Mouse (Mus musculus) heart, embryonic 11.5 days (tissue): ENCODE results near the gene Anks1. TPM values are rescaled to one million over a fixed set of nuclear protein-coding genes. Genes with fewer than 3 reads are reported as not detected.
"Not testable (repeated sequence)": the region's sequence is repeated elsewhere in the genome, so short reads cannot be mapped to it uniquely, and the experiment has no call there.

Experiments
- ATAC-seq: fragments of 200-750 bp; cut with Nextera tagmentation; replicated peaks from 2 replicates; pipeline ENCODE4 v1.8.0; 2017; ENCODE audit warnings: moderate library complexity; ENCODE audit not compliant: insufficient number of reproducible peaks, low FRiP score, low TSS enrichment
- H3K27ac ChIP-seq: fragments of 300-500 bp; sonication (generic); 2 replicates; pipeline ENCODE4 v1.5.1; 2014; ENCODE audit warnings: mild to moderate bottlenecking, low read depth, low read length
- H3K27me3 ChIP-seq: fragments of 300-500 bp; sonication (generic); 2 replicates; pipeline ENCODE4 v1.6.1; 2014; ENCODE audit warnings: mild to moderate bottlenecking, low read length, mixed read lengths; ENCODE audit not compliant: control insufficient read depth, insufficient read depth
- H3K36me3 ChIP-seq: fragments of 300-500 bp; sonication (generic); 2 replicates; pipeline ENCODE4 v1.6.1; 2014; ENCODE audit warnings: mild to moderate bottlenecking, low read length, moderate library complexity, mixed read lengths; ENCODE audit not compliant: control insufficient read depth, insufficient read depth
- H3K4me1 ChIP-seq: fragments of 300-500 bp; sonication (generic); 2 replicates; pipeline ENCODE4 v1.6.1; 2014; ENCODE audit warnings: low read length; ENCODE audit not compliant: control insufficient read depth, insufficient read depth
- H3K4me2 ChIP-seq: fragments of 300-500 bp; sonication (generic); 2 replicates; pipeline ENCODE4 v1.6.1; 2014; ENCODE audit warnings: mild to moderate bottlenecking, moderate library complexity
- H3K4me3 ChIP-seq: fragments of 300-500 bp; sonication (generic); 2 replicates; pipeline ENCODE4 v1.5.1; 2014; ENCODE audit warnings: low read depth, low read length
- H3K9ac ChIP-seq: fragments of 300-500 bp; sonication (generic); 2 replicates; pipeline ENCODE4 v1.6.1; 2014; ENCODE audit warnings: mild to moderate bottlenecking, low read depth, low read length, moderate library complexity
- H3K9me3 ChIP-seq: fragments of 300-500 bp; sonication (generic); replicated peaks from 2 replicates; pipeline ENCODE4 v1.6.1; 2016; ENCODE audit warnings: low read length; ENCODE audit not compliant: control insufficient read depth
- WGBS: fragments of 180-500 bp; shearing (Covaris S2); extraction: QIAGEN DNeasy Blood & Tissue Kit; methylation state at CpG from one replicate; pipeline ENCODE4 v1.1.7; 2014; ENCODE audit not compliant: insufficient replicate concordance; 5-methylcytosine and 5-hydroxymethylcytosine counted together
- polyA plus RNA-seq: library from polyadenylated mRNA; unstranded; fragments of >200 nt; fragmentation: Nextera tagmentation; extraction: Ambion mirVana; gene quantifications from 2 replicates; pipeline ENCODE4 v1.2.1, GENCODE M21; 2014

The Anks1 gene
- polyA plus RNA-seq, 1 experiment from 2014 or later = 6.9 TPM

DNA sequence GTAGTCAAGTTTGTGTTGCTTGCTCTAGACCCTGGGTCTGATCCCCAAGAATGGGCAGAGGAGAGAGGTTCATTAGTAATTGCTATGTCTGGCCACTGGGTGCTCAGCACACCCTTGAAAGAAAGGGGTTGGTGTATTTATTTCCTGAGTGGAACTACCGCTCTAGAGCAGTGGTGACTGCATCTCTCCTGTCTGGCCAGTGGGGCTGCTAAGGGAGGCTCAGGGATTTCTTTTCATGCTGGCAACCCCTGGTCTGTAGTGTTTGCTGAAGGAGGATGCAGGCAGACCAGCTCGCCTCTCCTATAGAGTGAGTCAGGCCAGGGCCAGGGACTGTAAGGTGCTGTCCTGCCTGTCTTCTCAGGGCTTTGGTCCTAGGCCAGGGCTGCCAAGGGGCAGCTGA, 38.0 kb downstream of the Anks1 start:
- Histone ChIP-seq H3K27ac (peak overlapping the region; percentile 15; the same call in 1 of the 2 replicates), H3K4me3 (no peak overlapping the region), H3K36me3 (no peaks in the 10 kb centered on the region), H3K4me1 (peaks cover 15% of the 10 kb centered on the region), H3K27me3 (no peaks in the 10 kb centered on the region), H3K4me2 (no peak overlapping the region), H3K9me3 (no peaks in the 10 kb centered on the region), H3K9ac (no peak overlapping the region)
- WGBS = 78% methylated on average over 2 of the region's 2 CpGs
- no peak for ATAC-seq

DNA sequence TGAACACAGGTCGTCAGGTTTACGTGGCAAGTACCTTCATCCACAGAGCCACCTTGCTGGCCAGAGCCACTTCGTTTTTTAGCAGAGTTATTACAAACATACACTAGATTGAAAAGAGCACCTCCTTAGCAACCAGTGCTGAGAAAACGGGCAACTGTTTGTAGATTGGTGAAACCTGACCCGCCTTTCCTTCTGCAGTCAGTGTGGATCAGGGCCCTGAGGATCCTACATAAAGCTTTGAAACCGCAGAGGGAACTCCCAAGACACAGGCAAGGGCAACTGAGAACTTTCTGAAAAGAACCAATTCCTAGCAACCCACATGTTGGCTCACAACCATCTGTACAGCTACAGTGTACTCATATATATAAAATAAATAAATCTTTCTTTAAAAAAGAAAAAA, 44.0 kb downstream of the Anks1 start:
- 71% methylated on average over 6 of the region's 6 CpGs for WGBS
- Histone ChIP-seq H3K4me3 (no peak overlapping the region), H3K36me3 (no peaks in the 10 kb centered on the region), H3K4me1 (no peaks in the 10 kb centered on the region; the same call in 1 of the 2 replicates), H3K27me3 (no peaks in the 10 kb centered on the region), H3K27ac (no peak overlapping the region), H3K4me2 (no peak overlapping the region), H3K9me3 (no peaks in the 10 kb centered on the region), H3K9ac (no peak overlapping the region)
- no peak for ATAC-seq

DNA sequence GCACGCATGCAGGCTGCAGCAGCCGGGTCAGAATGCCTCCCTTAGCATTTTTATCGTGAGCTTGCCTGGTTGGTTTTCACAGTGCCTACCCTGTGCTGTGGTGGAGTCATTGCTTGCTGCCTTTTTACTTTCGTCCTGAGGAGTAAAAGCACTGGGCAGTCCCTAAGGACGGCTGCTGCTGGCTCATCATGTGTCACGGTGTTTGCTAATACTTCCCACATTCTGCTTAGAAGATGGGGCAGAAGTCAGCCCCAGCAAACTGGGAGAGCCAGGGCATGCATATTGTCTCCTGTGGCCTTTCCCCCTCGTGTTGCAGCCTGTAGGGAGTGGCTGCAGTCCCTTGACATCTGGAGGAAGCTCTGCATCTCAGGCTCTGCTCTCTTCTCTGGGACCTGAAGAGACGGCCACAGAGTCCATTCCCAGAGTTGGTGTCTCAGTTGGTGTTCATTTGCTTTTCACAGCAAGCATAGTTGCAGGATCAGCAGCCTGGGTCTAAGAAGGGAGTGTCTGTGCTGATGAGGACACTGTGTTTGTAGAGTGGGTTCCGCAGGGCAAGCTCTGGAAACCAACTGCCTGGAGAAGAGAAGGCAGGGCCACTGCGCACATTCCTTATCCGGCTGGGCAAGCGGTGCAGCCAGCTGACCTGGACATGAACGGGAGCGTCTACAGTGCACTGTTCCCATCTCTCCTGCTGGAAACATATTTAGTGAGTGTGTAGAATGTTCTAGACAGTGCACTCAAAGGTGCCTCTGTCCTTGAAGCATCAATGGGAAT, 45.7 kb downstream of the Anks1 start:
- H3K36me3 ChIP-seq = no peaks in the 10 kb centered on the region
- no peaks in the 10 kb centered on the region for H3K9me3 ChIP-seq
- H3K4me2 ChIP-seq = no peak overlapping the region
- H3K27ac ChIP-seq = no peak overlapping the region
- H3K27me3 ChIP-seq = no peaks in the 10 kb centered on the region
- ATAC-seq = no peak
- WGBS = 61% methylated on average over 14 of the region's 14 CpGs
- no peak overlapping the region for H3K4me3 ChIP-seq
- no peak overlapping the region for H3K9ac ChIP-seq
- no peaks in the 10 kb centered on the region; the same call in 1 of the 2 replicates for H3K4me1 ChIP-seq

DNA sequence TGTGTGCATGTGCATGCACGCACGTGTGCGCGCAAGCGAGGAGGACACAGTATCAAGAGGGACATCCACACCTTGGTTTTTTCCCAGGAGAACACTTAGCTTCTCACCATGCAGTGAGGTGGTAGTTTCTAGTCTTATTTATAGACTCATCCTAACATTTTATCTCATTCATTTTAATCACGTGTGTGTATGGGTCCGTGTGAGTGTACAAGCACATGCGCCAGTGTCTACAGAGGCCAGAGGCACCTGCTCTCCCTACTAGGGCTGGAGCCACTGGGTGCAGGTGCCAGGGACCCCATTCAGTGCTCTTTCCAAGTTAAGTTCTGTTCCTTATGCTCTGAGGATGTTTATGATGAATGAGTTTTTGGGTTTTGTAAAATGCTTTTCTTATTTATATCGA, 48.5 kb downstream of the Anks1 start:
- H3K9me3 ChIP-seq = no peaks in the 10 kb centered on the region
- no peak for ATAC-seq
- no peaks in the 10 kb centered on the region for H3K36me3 ChIP-seq
- no peak overlapping the region for H3K4me2 ChIP-seq
- 89% methylated on average over 9 of the region's 9 CpGs for WGBS
- no peaks in the 10 kb centered on the region for H3K27me3 ChIP-seq
- H3K9ac ChIP-seq = no peak overlapping the region
- no peaks in the 10 kb centered on the region; the same call in 1 of the 2 replicates for H3K4me1 ChIP-seq
- H3K27ac ChIP-seq = no peak overlapping the region
- no peak overlapping the region for H3K4me3 ChIP-seq

DNA sequence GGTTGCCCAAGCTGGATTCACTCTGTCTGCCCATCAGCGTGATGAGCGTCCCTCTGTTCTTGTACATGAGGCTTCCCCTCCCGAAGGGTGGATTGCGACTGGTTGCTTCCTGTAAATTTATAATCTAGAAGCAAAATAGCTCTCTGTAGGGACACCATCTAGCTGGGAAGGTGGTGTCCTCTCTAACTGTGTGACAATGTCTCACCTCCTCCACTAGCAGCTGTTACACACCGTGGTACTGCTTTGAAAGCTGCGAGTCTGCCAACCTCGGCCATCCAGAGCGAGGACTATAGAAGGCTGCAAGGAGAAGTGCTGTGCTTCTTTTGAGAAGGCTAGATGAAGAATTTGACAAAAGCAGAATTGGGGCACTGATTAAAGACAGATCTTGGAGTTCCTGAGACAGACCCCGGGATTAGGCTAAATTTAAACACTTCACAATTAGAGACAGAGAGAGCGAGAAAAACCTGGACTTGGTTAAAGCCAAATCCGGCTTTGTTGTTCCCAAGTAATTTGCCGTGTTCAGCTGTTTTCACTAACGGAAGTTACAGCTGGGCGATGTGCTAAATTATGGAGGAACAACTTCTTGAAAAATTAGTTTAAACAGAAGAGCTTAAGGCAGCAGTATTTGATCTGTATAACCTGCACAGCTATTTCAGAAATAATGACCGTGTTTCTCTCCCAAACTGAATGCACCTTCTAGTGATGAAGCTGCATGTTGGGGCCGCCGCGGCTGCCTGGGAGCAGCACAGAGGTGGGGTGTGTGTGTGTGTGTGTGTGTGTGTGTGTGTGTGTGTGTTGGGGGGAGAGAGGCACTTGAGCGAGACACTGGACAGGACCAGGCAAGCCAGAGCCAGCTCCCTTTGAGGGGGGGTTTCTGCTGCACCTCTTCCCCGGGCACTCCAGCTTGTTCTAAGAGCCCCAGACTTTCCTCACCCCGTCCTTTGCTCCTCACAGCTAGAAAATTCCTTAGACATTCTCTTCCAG, 51.3 kb downstream of the Anks1 start:
- no peak for ATAC-seq
- WGBS = 80% methylated on average over 21 of the region's 21 CpGs
- Histone ChIP-seq H3K9ac (no peak overlapping the region), H3K4me2 (no peak overlapping the region), H3K36me3 (no peaks in the 10 kb centered on the region), H3K4me1 (peaks cover 12% of the 10 kb centered on the region), H3K27me3 (no peaks in the 10 kb centered on the region), H3K27ac (no peak overlapping the region), H3K4me3 (no peak overlapping the region), H3K9me3 (no peaks in the 10 kb centered on the region)

DNA sequence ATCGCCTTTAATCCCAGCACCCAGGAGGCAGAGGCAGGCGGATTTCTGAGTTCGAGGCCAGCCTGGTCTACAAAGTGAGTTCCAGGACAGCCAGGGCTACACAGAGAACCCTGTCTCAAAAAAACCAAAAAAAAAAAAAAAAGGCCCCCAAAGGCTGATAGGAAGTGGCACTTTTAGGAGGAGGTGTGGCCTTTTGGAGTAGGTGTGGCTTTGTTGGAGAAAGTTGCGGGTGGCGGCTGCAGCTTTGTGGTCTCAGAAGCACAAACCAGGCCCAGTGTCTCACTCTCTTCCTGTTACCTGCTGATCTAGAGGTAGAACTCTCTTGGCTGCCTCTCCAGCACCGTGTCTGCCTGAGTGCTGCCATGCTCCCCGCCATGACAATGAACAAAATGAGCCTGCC, 54.0 kb downstream of the Anks1 start:
- not testable (repeated sequence) for H3K9me3 ChIP-seq, H3K4me2 ChIP-seq, H3K9ac ChIP-seq, H3K4me3 ChIP-seq, H3K27me3 ChIP-seq, H3K27ac ChIP-seq, ATAC-seq, H3K36me3 ChIP-seq
- peaks cover 20% of the 10 kb centered on the region for H3K4me1 ChIP-seq
- 93% methylated on average over 7 of the region's 7 CpGs for WGBS

DNA sequence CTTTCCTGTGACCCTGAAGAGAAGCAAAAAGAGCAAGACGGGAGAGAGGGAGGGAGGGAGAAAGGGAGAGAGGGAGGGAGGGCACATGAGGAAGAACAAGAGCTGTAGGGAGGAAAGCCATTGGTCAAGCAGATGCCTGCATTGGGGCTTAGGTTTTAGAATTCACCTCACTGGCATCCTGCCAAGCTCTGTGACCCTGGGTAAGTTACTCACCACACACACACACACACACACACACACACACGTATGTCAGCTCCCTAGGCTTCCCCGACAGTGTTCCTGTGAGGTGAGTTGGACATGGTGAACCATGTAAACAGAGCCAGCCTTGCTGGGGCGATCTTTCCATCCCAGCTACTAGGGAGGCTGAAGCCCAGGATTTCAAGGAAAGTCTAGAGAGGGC, 55.5 kb downstream of the Anks1 start:
- no peaks in the 10 kb centered on the region for H3K9me3 ChIP-seq
- 67% methylated on average over 3 of the region's 4 CpGs for WGBS
- no peak overlapping the region for H3K27ac ChIP-seq
- no peak overlapping the region for H3K4me2 ChIP-seq
- no peaks in the 10 kb centered on the region for H3K27me3 ChIP-seq
- peaks cover 23% of the 10 kb centered on the region for H3K4me1 ChIP-seq
- H3K36me3 ChIP-seq = no peaks in the 10 kb centered on the region
- H3K9ac ChIP-seq = no peak overlapping the region
- ATAC-seq = no peak
- no peak overlapping the region for H3K4me3 ChIP-seq

DNA sequence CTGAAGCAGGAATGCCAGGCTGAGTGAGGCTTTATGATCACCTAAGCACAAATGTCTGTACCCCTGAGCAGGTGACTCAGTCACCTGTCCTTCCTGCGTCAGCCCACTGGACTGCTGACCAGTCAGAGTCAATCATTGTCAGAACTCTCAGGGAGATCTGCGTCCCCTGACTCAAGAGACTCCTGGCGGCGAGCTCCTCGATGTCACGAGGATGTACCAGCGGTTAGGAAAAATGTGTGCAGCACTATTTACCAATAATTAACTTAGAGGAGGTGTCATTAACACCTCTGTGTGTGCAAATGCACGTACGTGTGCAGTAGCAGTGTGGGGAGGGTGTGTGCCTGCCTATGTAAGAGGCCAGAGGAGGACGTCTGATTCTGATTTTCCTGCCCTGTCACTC, 56.2 kb downstream of the Anks1 start:
- Histone ChIP-seq H3K9ac (no peak overlapping the region), H3K27ac (no peak overlapping the region), H3K27me3 (no peaks in the 10 kb centered on the region), H3K9me3 (no peaks in the 10 kb centered on the region), H3K4me2 (no peak overlapping the region), H3K36me3 (no peaks in the 10 kb centered on the region), H3K4me1 (peaks cover 26% of the 10 kb centered on the region), H3K4me3 (no peak overlapping the region)
- 87% methylated on average over 10 of the region's 10 CpGs for WGBS
- ATAC-seq = no peak
